Mouse (Mus musculus): Measurements from ENCODE around the gene Tcf7. TPM values are rescaled to one million over a fixed set of nuclear protein-coding genes. Genes with fewer than 3 reads are reported as not detected.

Gene Tcf7
- polyA plus RNA-seq, 1 experiment = 25.3 TPM

DNA sequence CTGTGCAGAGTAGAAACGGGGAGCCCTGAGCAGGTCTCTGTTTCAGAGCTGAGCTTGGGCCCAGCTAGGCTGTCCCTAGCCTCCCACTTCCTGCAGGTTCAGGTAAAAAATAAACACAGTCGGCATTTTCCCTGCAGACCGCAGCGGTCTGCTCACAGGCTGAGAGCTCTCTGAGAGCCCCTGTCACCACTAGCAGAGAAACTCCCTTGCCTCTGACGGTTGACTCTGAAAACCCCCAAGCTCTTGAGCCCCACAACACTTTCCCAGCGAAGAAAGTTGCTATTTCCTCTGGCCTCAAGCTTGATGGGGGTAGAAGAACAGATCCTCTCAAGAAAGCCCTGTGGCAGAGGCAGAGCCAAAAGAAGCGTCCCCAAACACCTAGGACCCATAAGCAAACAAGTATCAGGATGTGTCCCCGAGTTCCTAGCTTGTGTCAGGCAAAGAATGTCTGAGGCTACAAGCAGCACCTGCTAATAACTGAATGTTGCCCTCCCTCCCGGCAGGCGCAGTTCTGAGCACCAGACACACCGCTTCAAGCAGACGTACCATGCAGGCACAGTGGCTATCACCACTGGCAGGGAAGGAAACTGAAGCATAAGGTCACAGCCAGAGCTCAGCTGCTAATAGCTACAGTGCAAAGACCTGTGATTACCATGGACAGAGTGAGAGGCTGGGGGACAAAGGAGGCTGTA, 17.1 kb downstream of the Tcf7 start:
- Histone ChIP-seq H3K36me3 (ENCODE audit: control insufficient read depth, insufficient read depth) (no peaks in the 10 kb centered on the region), H3K79me2 (ENCODE audit: control insufficient read depth, insufficient read depth) (no peaks in the 10 kb centered on the region), H3K4me3 (ENCODE audit: insufficient read depth, poor library complexity, severe bottlenecking) (no peak overlapping the region), H3ac (ENCODE audit: control insufficient read depth, insufficient read length, low read depth) (no peak overlapping the region), H3K27me3 (ENCODE audit: control insufficient read depth, insufficient read depth, insufficient read length) (no peaks in the 10 kb centered on the region), H3K79me3 (ENCODE audit: low read depth) (no peaks in the 10 kb centered on the region)
- no peak for TF ChIP-seq USF1 (IDR thresholded peaks at IDR 0.05; ENCODE audit: low read depth)
- no peak for TF ChIP-seq CTCF (IDR thresholded peaks at IDR 0.05; ENCODE audit: control insufficient read depth, insufficient read depth, insufficient read length)
- no peak for TF ChIP-seq CEBPB (IDR thresholded peaks at IDR 0.05; ENCODE audit: low read depth)
- TF ChIP-seq MAX (IDR thresholded peaks at IDR 0.05) = no peak
- TF ChIP-seq MYOD1 (IDR thresholded peaks at IDR 0.05; ENCODE audit: control insufficient read depth, insufficient read length, low read depth) = no peak
- TF ChIP-seq FOSL1 (IDR thresholded peaks at IDR 0.05; ENCODE audit: insufficient read depth, low read length, poor library complexity, severe bottlenecking) = no peak
- no peak for TF ChIP-seq MYOG (IDR thresholded peaks at IDR 0.05; ENCODE audit: control insufficient read depth, extremely low read depth, insufficient read length)

DNA sequence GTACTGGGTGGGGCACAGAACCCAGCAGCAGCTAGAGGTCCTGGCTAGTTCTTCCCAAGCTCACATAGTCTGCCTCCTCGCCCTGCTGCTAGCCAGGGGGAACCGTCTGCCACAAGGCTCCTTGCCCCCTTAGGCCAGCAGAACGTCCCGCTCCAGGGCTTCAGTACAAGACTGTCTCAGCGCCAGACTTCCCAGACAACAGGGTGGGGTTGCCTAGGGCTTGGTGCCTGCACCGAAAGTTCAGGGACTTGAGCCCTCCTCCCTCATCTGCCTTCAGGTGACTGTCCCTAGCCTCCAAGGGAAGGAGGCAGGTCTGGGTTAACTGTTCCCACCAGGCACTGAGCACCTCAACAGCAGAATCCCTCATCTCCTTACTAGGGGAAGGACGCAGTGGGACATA, 17.9 kb downstream of the Tcf7 start:
- Histone ChIP-seq H3ac (ENCODE audit: control insufficient read depth, insufficient read length, low read depth) (no peak overlapping the region), H3K4me3 (ENCODE audit: insufficient read depth, poor library complexity, severe bottlenecking) (no peak overlapping the region), H3K79me3 (ENCODE audit: low read depth) (no peaks in the 10 kb centered on the region), H3K27me3 (ENCODE audit: control insufficient read depth, insufficient read depth, insufficient read length) (no peaks in the 10 kb centered on the region), H3K79me2 (ENCODE audit: control insufficient read depth, insufficient read depth) (no peaks in the 10 kb centered on the region), H3K36me3 (ENCODE audit: control insufficient read depth, insufficient read depth) (peaks cover 7% of the 10 kb centered on the region)
- TF ChIP-seq MAX (IDR thresholded peaks at IDR 0.05) (no peak), FOSL1 (IDR thresholded peaks at IDR 0.05; ENCODE audit: insufficient read depth, low read length, poor library complexity, severe bottlenecking) (no peak), MYOG (IDR thresholded peaks at IDR 0.05; ENCODE audit: control insufficient read depth, extremely low read depth, insufficient read length) (no peak), USF1 (IDR thresholded peaks at IDR 0.05; ENCODE audit: low read depth) (no peak), CEBPB (IDR thresholded peaks at IDR 0.05; ENCODE audit: low read depth) (no peak), CTCF (IDR thresholded peaks at IDR 0.05; ENCODE audit: control insufficient read depth, insufficient read depth, insufficient read length) (no peak), MYOD1 (IDR thresholded peaks at IDR 0.05; ENCODE audit: control insufficient read depth, insufficient read length, low read depth) (no peak)

DNA sequence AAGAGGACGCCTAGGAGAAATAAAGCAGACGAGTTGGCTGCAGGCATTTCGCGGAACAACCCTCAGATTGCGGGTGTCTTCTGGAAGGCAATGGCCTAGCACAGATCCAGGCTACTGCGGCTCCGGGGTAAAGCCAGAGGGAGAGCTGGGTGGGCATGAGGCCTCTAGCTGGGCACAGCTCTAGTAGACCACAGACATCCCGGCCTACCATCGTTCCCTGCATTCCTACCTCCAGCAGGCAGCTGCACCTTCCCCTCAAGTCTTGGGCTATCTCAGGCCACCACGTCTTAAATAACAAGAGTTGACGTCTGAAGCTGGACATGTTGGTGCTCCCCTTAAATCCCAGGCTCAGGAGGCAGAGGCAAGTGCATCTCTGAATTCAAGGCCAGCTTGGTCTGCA, 20.5 kb downstream of the Tcf7 start:
- no peaks in the 10 kb centered on the region for H3K27me3 ChIP-seq (ENCODE audit: control insufficient read depth, insufficient read depth, insufficient read length)
- no peak for TF ChIP-seq MYOD1 (IDR thresholded peaks at IDR 0.05; ENCODE audit: control insufficient read depth, insufficient read length, low read depth)
- no peak for TF ChIP-seq CEBPB (IDR thresholded peaks at IDR 0.05; ENCODE audit: low read depth)
- TF ChIP-seq MYOG (IDR thresholded peaks at IDR 0.05; ENCODE audit: control insufficient read depth, extremely low read depth, insufficient read length) = no peak
- no peak for TF ChIP-seq USF1 (IDR thresholded peaks at IDR 0.05; ENCODE audit: low read depth)
- TF ChIP-seq CTCF (IDR thresholded peaks at IDR 0.05; ENCODE audit: control insufficient read depth, insufficient read depth, insufficient read length) = no peak
- no peak for TF ChIP-seq FOSL1 (IDR thresholded peaks at IDR 0.05; ENCODE audit: insufficient read depth, low read length, poor library complexity, severe bottlenecking)
- no peak for TF ChIP-seq MAX (IDR thresholded peaks at IDR 0.05)
- peaks cover 10% of the 10 kb centered on the region for H3K36me3 ChIP-seq (ENCODE audit: control insufficient read depth, insufficient read depth)
- no peak overlapping the region for H3ac ChIP-seq (ENCODE audit: control insufficient read depth, insufficient read length, low read depth)
- H3K4me3 ChIP-seq (ENCODE audit: insufficient read depth, poor library complexity, severe bottlenecking) = no peak overlapping the region
- no peaks in the 10 kb centered on the region for H3K79me2 ChIP-seq (ENCODE audit: control insufficient read depth, insufficient read depth)
- no peaks in the 10 kb centered on the region for H3K79me3 ChIP-seq (ENCODE audit: low read depth)

DNA sequence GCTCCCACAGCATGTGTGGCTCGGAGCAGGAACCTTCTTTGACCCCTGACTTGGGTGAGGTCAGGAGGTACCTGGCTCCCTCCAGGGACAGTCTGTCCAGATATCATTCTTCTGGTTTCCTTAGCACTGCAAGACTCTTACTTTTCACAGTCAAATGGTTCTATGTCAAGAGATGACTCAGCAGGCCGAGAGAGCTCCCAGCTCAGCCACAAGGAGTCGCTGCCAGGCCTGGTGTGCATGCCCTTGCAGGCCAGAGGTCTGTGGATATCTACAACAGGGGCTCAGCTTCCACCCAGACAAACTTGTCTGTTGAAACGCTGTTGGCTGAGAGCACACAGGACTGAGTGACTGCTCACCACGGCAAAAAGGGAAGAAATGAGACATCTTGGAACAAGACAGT, 20.9 kb downstream of the Tcf7 start:
- H3K79me2 ChIP-seq (ENCODE audit: control insufficient read depth, insufficient read depth) = no peaks in the 10 kb centered on the region
- no peak overlapping the region for H3K4me3 ChIP-seq (ENCODE audit: insufficient read depth, poor library complexity, severe bottlenecking)
- no peak overlapping the region for H3ac ChIP-seq (ENCODE audit: control insufficient read depth, insufficient read length, low read depth)
- TF ChIP-seq CTCF (IDR thresholded peaks at IDR 0.05; ENCODE audit: control insufficient read depth, insufficient read depth, insufficient read length) (peak; percentile 74), MYOG (IDR thresholded peaks at IDR 0.05; ENCODE audit: control insufficient read depth, extremely low read depth, insufficient read length) (no peak), USF1 (IDR thresholded peaks at IDR 0.05; ENCODE audit: low read depth) (no peak), MAX (IDR thresholded peaks at IDR 0.05) (peak; percentile 30), FOSL1 (IDR thresholded peaks at IDR 0.05; ENCODE audit: insufficient read depth, low read length, poor library complexity, severe bottlenecking) (no peak)
- H3K79me3 ChIP-seq (ENCODE audit: low read depth) = no peaks in the 10 kb centered on the region
- no peaks in the 10 kb centered on the region for H3K27me3 ChIP-seq (ENCODE audit: control insufficient read depth, insufficient read depth, insufficient read length)
- H3K36me3 ChIP-seq (ENCODE audit: control insufficient read depth, insufficient read depth) = peaks cover 13% of the 10 kb centered on the region

DNA sequence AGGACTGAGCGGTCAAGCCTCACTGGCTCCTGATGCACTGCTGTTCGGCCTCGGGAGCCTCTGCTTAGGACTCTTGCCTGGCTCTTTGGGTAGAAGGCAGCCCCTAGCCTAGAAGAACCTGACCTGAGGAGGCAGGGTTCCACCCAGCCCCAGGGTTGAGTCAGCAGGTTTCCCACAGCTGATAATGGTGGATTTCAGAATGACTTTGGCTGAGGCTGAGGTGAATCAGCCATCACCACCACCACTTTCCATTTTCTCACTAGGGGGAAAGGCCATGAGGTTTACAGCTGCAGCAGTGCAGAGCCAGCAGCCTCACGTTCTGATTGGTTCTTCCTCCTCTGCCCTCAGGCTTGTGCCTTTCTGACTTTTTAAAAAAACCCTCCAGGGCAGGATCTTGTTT, 21.9 kb downstream of the Tcf7 start:
- H3K27me3 ChIP-seq (ENCODE audit: control insufficient read depth, insufficient read depth, insufficient read length) = no peaks in the 10 kb centered on the region
- peaks cover 14% of the 10 kb centered on the region for H3K36me3 ChIP-seq (ENCODE audit: control insufficient read depth, insufficient read depth)
- no peaks in the 10 kb centered on the region for H3K79me3 ChIP-seq (ENCODE audit: low read depth)
- H3ac ChIP-seq (ENCODE audit: control insufficient read depth, insufficient read length, low read depth) = no peak overlapping the region
- no peak overlapping the region for H3K4me3 ChIP-seq (ENCODE audit: insufficient read depth, poor library complexity, severe bottlenecking)
- TF ChIP-seq MYOG (IDR thresholded peaks at IDR 0.05; ENCODE audit: control insufficient read depth, extremely low read depth, insufficient read length) (no peak), MAX (IDR thresholded peaks at IDR 0.05) (peak; percentile 49)
- no peaks in the 10 kb centered on the region for H3K79me2 ChIP-seq (ENCODE audit: control insufficient read depth, insufficient read depth)

DNA sequence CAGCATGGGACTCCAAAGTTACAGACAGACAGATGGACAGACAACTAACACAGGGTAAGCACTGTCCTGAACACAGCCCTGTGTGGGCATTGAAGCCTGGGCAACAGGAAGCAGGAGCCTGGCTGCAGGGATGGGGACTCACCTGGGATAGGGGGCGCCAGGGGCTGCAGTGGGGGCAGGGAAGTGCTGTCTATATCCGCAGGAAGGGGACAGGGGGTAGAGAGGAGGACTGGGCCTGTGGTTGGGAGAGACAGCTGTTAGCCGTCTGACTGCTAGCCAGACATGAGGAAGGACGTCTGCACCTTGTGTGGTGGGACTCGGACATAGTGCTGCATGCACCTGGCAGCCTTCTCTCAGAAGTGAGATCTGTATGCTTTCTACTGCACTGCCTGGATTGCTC, 24.1 kb downstream of the Tcf7 start:
- no peak overlapping the region for H3ac ChIP-seq (ENCODE audit: control insufficient read depth, insufficient read length, low read depth)
- H3K27me3 ChIP-seq (ENCODE audit: control insufficient read depth, insufficient read depth, insufficient read length) = no peaks in the 10 kb centered on the region
- H3K36me3 ChIP-seq (ENCODE audit: control insufficient read depth, insufficient read depth) = peaks cover 29% of the 10 kb centered on the region
- TF ChIP-seq FOSL1 (IDR thresholded peaks at IDR 0.05; ENCODE audit: insufficient read depth, low read length, poor library complexity, severe bottlenecking) (no peak), CEBPB (IDR thresholded peaks at IDR 0.05; ENCODE audit: low read depth) (no peak), MYOD1 (IDR thresholded peaks at IDR 0.05; ENCODE audit: control insufficient read depth, insufficient read length, low read depth) (no peak), MYOG (IDR thresholded peaks at IDR 0.05; ENCODE audit: control insufficient read depth, extremely low read depth, insufficient read length) (no peak), USF1 (IDR thresholded peaks at IDR 0.05; ENCODE audit: low read depth) (no peak), CTCF (IDR thresholded peaks at IDR 0.05; ENCODE audit: control insufficient read depth, insufficient read depth, insufficient read length) (no peak), MAX (IDR thresholded peaks at IDR 0.05) (no peak)
- H3K79me2 ChIP-seq (ENCODE audit: control insufficient read depth, insufficient read depth) = no peaks in the 10 kb centered on the region
- H3K4me3 ChIP-seq (ENCODE audit: insufficient read depth, poor library complexity, severe bottlenecking) = no peak overlapping the region
- H3K79me3 ChIP-seq (ENCODE audit: low read depth) = no peaks in the 10 kb centered on the region
